Mouse (Mus musculus) C2C12 (cell line): ENCODE results near the gene Rfxank.

Experiments
- CEBPB ChIP-seq: IDR thresholded peaks from one replicate; pipeline ENCODE4 v1.6.1; 2011; ENCODE audit warnings: low read depth, mild to moderate bottlenecking, control low read depth, moderate library complexity
- CTCF ChIP-seq: IDR thresholded peaks from one replicate; pipeline ENCODE4 v1.5.1; 2011; ENCODE audit not compliant: control insufficient read depth, insufficient read depth, insufficient read length
- MAX ChIP-seq: IDR thresholded peaks from one replicate; pipeline ENCODE4 v1.6.1; 2011; ENCODE audit warnings: mild to moderate bottlenecking, control low read depth
- MYOD1 ChIP-seq: IDR thresholded peaks from one replicate; pipeline ENCODE4 v1.6.1; 2011; ENCODE audit warnings: low read depth; ENCODE audit not compliant: control insufficient read depth, insufficient read length
- MYOG ChIP-seq: IDR thresholded peaks from one replicate; pipeline ENCODE4 v1.6.1; 2011; ENCODE audit not compliant: control insufficient read depth, insufficient read length; ENCODE audit errors: extremely low read depth
- USF1 ChIP-seq: IDR thresholded peaks from one replicate; pipeline ENCODE4 v1.6.1; 2011; ENCODE audit warnings: low read depth, mild to moderate bottlenecking, control low read depth, moderate library complexity

- no peak for TF ChIP-seq CTCF
- no peak for TF ChIP-seq CEBPB
- no peak for TF ChIP-seq MYOD1
- TF ChIP-seq MYOG, result no peak
- no peak for TF ChIP-seq MAX
- no peak for TF ChIP-seq USF1
Measured at GRCm38 (mm10) chr8:70086151-70086550, 52.8 kb downstream of the Rfxank start.
